Mouse (Mus musculus) heart, postnatal 0 days (tissue): ENCODE results near the gene Cdkn1b.

ENCODE experiments used
- CTCF ChIP-seq: IDR thresholded peaks from 2 replicates; pipeline ENCODE4 v1.5.1; 2016; ENCODE audit warnings: antibody characterized with exemption, control low read depth, low read depth
- EP300 ChIP-seq: IDR thresholded peaks from 2 replicates; pipeline ENCODE4 v1.6.1; 2016; ENCODE audit warnings: antibody characterized with exemption, low read depth

DNA sequence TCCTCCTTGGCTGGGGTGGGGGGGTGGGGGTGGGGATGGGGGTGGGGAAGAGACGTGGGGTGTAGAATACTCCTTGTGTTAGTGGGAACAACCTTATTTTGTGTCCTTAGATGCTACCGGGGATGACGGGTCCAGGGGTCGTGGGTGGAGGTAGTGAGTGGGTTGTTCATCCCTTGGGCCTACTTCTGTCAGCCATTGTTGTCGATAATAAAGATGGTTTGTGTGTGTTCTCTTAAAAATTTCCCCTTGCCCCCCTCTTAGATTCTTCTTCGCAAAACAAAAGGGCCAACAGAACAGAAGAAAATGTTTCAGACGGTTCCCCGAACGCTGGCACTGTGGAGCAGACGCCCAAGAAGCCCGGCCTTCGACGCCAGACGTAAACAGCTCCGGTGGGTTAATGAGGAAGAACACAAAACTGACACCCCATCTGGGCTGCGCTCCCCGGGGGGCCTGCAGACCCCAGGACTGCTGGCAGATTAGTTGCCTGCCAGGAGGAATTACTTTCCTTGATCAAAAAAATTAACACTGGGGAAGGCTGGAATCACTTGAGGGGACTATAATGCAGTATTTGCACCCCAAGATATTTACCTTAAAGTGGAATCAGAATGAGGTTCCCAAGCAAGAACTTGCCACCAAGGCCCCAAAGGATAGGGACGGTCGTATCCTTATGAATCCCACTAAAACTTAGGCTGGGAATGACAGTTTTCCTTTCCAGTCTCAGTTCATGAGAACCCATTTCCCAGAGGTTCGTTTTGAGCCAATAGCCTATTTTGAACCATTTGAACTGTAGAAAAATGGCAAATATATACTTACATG is 1.7 kb downstream of the Cdkn1b start:
- TF ChIP-seq CTCF (no peak), EP300 (no peak)
